Mouse (Mus musculus) MEL (cell line): Measurements from ENCODE around the gene Fam133b. TPM values are rescaled to one million over a fixed set of nuclear protein-coding genes. Genes with fewer than 3 reads are reported as not detected.

Experiments used
- DNase-seq: peaks from one replicate; pipeline ENCODE4 v3.0.0; 2011; ENCODE audit warnings: low read depth, low spot score
- H3K27ac ChIP-seq: 2 replicates; pipeline ENCODE4 v1.5.1; 2012; ENCODE audit warnings: low read depth, mild to moderate bottlenecking, control low read depth, low read length, moderate library complexity; ENCODE audit not compliant: control insufficient read depth
- H3K27me3 ChIP-seq, 2 experiments: fragments of 150-350 bp in 1 of 2; sonication (generic) in 1 of 2; 2 replicates each; pipeline ENCODE4 v1.6.1; 2012; ENCODE audit warnings: low read length in 2 of 2, mild to moderate bottlenecking in 2 of 2, improper control_type of control experiment in 1 of 2, moderate library complexity in 1 of 2; ENCODE audit not compliant: insufficient read depth in 2 of 2, control insufficient read depth in 1 of 2
- H3K36me3 ChIP-seq, 2 experiments: 2 replicates each; pipeline ENCODE4 v1.6.1; 2012 to 2014; ENCODE audit warnings: low read length in 2 of 2, improper control_type of control experiment in 1 of 2, inconsistent platforms in 1 of 2, mild to moderate bottlenecking in 1 of 2; ENCODE audit not compliant: insufficient read depth in 2 of 2, control insufficient read depth in 1 of 2
- H3K4me1 ChIP-seq, 2 experiments: fragments of 150-350 bp in 1 of 2; sonication (generic) in 1 of 2; 2 replicates each; pipeline ENCODE4 v1.6.1; 2012; ENCODE audit warnings: low read length in 2 of 2, improper control_type of control experiment in 1 of 2, mild to moderate bottlenecking in 1 of 2; ENCODE audit not compliant: insufficient read depth in 2 of 2, control insufficient read depth in 1 of 2
- H3K4me3 ChIP-seq, 2 experiments: fragments of 150-350 bp in 1 of 2; sonication (generic) in 1 of 2; 2 replicates each; pipeline ENCODE4 v1.5.1; 2012; ENCODE audit warnings: low read depth in 2 of 2, low read length in 2 of 2, mild to moderate bottlenecking in 2 of 2, moderate library complexity in 2 of 2, control low read depth in 1 of 2, improper control_type of control experiment in 1 of 2; ENCODE audit not compliant: control insufficient read depth in 1 of 2, insufficient read depth in 1 of 2
- H3K79me2 ChIP-seq: 2 replicates; pipeline ENCODE4 v1.6.1; 2012; ENCODE audit warnings: mild to moderate bottlenecking, low read length, moderate library complexity; ENCODE audit not compliant: control insufficient read depth, poor library complexity, insufficient read depth
- H3K9ac ChIP-seq: 2 replicates; pipeline ENCODE4 v1.6.1; 2012; ENCODE audit warnings: low read depth, mild to moderate bottlenecking, control low read depth, low read length, moderate library complexity; ENCODE audit not compliant: control insufficient read depth, poor library complexity, severe bottlenecking
- H3K9me3 ChIP-seq: fragments of 150-350 bp; sonication (generic); replicated peaks from 2 replicates; pipeline ENCODE4 v1.6.1; 2012; ENCODE audit warnings: mild to moderate bottlenecking, low read length, improper control_type of control experiment, moderate library complexity; ENCODE audit not compliant: insufficient read depth
- CHD2 ChIP-seq: IDR thresholded peaks from 2 replicates; pipeline ENCODE4 v1.6.1; 2011; ENCODE audit warnings: low read length, improper control_type of control experiment
- CTCF ChIP-seq, 3 experiments: IDR thresholded peaks in 2 of 3; conservative IDR thresholded peaks in 1 of 3; 2 replicates each; pipeline ENCODE4 v1.5.1; 2011 to 2012; ENCODE audit warnings: low read length in 3 of 3, low read depth in 2 of 3, mild to moderate bottlenecking in 2 of 3, improper control_type of control experiment in 1 of 3, inconsistent platforms in 1 of 3, mixed read lengths in 1 of 3, moderate library complexity in 1 of 3; ENCODE audit not compliant: control insufficient read depth in 1 of 3, insufficient read depth in 1 of 3, poor library complexity in 1 of 3, severe bottlenecking in 1 of 3
- E2F4 ChIP-seq: IDR thresholded peaks from 2 replicates; pipeline ENCODE4 v1.6.1; 2011; ENCODE audit warnings: low read depth, low read length, improper control_type of control experiment, borderline replicate concordance
- ELF1 ChIP-seq: IDR thresholded peaks from 2 replicates; pipeline ENCODE4 v1.6.1; 2014; ENCODE audit warnings: low read depth, mild to moderate bottlenecking, inconsistent platforms, low read length, improper control_type of control experiment, moderate library complexity
- EP300 ChIP-seq, 2 experiments: IDR thresholded peaks; 2 replicates each; pipeline ENCODE4 v1.6.1; 2011; ENCODE audit warnings: improper control_type of control experiment in 2 of 2, low read length in 2 of 2, low read depth in 1 of 2, mild to moderate bottlenecking in 1 of 2
- GABPA ChIP-seq: IDR thresholded peaks from 2 replicates; pipeline ENCODE4 v1.6.1; 2012; ENCODE audit warnings: low read depth, mild to moderate bottlenecking, inconsistent platforms, low read length, improper control_type of control experiment, moderate library complexity
- GATA1 ChIP-seq: IDR thresholded peaks from 2 replicates; pipeline ENCODE4 v1.6.1; 2011; ENCODE audit warnings: low read depth, low read length, improper control_type of control experiment
- HCFC1 ChIP-seq: IDR thresholded peaks from 2 replicates; pipeline ENCODE4 v1.6.1; 2012; ENCODE audit warnings: low read depth, mild to moderate bottlenecking, inconsistent platforms, low read length, improper control_type of control experiment, moderate library complexity
- JUND ChIP-seq: IDR thresholded peaks from 2 replicates; pipeline ENCODE4 v1.6.1; 2011; ENCODE audit warnings: low read depth, mild to moderate bottlenecking, improper control_type of control experiment, low read length
- KAT2A ChIP-seq: conservative IDR thresholded peaks from 2 replicates; pipeline ENCODE4 v1.6.1; 2012; ENCODE audit warnings: low read depth, low read length, improper control_type of control experiment, inconsistent platforms
- MAX ChIP-seq: IDR thresholded peaks from 2 replicates; pipeline ENCODE4 v1.6.1; 2011; ENCODE audit warnings: low read length, improper control_type of control experiment
- MAZ ChIP-seq: IDR thresholded peaks from 2 replicates; pipeline ENCODE4 v1.6.1; 2012; ENCODE audit warnings: low read depth, mild to moderate bottlenecking, inconsistent platforms, low read length, improper control_type of control experiment
- MEF2A ChIP-seq: IDR thresholded peaks from 2 replicates; pipeline ENCODE4 v1.6.1; 2014; ENCODE audit warnings: low read depth, mild to moderate bottlenecking, inconsistent platforms, low read length, improper control_type of control experiment; ENCODE audit not compliant: poor library complexity, insufficient replicate concordance, severe bottlenecking; ENCODE audit errors: extremely low read depth
- MXI1 ChIP-seq: IDR thresholded peaks from 2 replicates; pipeline ENCODE4 v1.6.1; 2011; ENCODE audit warnings: mild to moderate bottlenecking, low read depth, low read length, improper control_type of control experiment
- MYB ChIP-seq: IDR thresholded peaks from 2 replicates; pipeline ENCODE4 v1.6.1; 2011; ENCODE audit warnings: mild to moderate bottlenecking, low read depth, low read length, improper control_type of control experiment
- MYC ChIP-seq: IDR thresholded peaks from 2 replicates; pipeline ENCODE4 v1.6.1; 2011; ENCODE audit warnings: low read depth, mild to moderate bottlenecking, low read length, improper control_type of control experiment, moderate library complexity
- NELFE ChIP-seq: IDR thresholded peaks from 2 replicates; pipeline ENCODE4 v1.6.1; 2011; ENCODE audit warnings: low read depth, low read length, improper control_type of control experiment
- NRF1 ChIP-seq: IDR thresholded peaks from 2 replicates; pipeline ENCODE4 v1.6.1; 2014; ENCODE audit warnings: low read depth, mild to moderate bottlenecking, inconsistent platforms, low read length, improper control_type of control experiment, moderate library complexity; ENCODE audit not compliant: poor library complexity, insufficient read depth, severe bottlenecking
- POLR2A ChIP-seq, 2 experiments: IDR thresholded peaks; 2 replicates each; pipeline ENCODE4 v1.6.1; 2011 to 2012; ENCODE audit warnings: low read length in 2 of 2, mild to moderate bottlenecking in 2 of 2, control low read depth in 1 of 2, improper control_type of control experiment in 1 of 2, low read depth in 1 of 2, moderate library complexity in 1 of 2; ENCODE audit not compliant: control insufficient read depth in 1 of 2, insufficient read depth in 1 of 2, poor library complexity in 1 of 2
- POLR2AphosphoS2 ChIP-seq: IDR thresholded peaks from 2 replicates; pipeline ENCODE4 v1.6.1; 2011; ENCODE audit warnings: low read length, improper control_type of control experiment
- POLR2AphosphoS5 ChIP-seq: IDR thresholded peaks from 2 replicates; pipeline ENCODE4 v1.6.1; 2012; ENCODE audit warnings: low read depth, borderline replicate concordance, mild to moderate bottlenecking, inconsistent platforms, low read length, moderate library complexity, mixed read lengths
- RCOR1 ChIP-seq: IDR thresholded peaks from 2 replicates; pipeline ENCODE4 v1.6.1; 2012; ENCODE audit warnings: low read depth, mild to moderate bottlenecking, inconsistent platforms, low read length, improper control_type of control experiment
- SIN3A ChIP-seq: IDR thresholded peaks from 2 replicates; pipeline ENCODE4 v1.6.1; 2012; ENCODE audit warnings: low read length, improper control_type of control experiment, inconsistent platforms
- SMC3 ChIP-seq: IDR thresholded peaks from 2 replicates; pipeline ENCODE4 v1.6.1; 2011; ENCODE audit warnings: low read depth, low read length, improper control_type of control experiment
- TAL1 ChIP-seq: IDR thresholded peaks from 2 replicates; pipeline ENCODE4 v1.6.1; 2012; ENCODE audit warnings: mild to moderate bottlenecking, inconsistent platforms, low read length, moderate library complexity, mixed read lengths
- TCF12 ChIP-seq: IDR thresholded peaks from 2 replicates; pipeline ENCODE4 v1.6.1; 2014; ENCODE audit warnings: low read depth, mild to moderate bottlenecking, inconsistent platforms, low read length, improper control_type of control experiment, moderate library complexity
- UBTF ChIP-seq: IDR thresholded peaks from 2 replicates; pipeline ENCODE4 v1.6.1; 2012; ENCODE audit warnings: low read depth, mild to moderate bottlenecking, inconsistent platforms, low read length, improper control_type of control experiment, moderate library complexity, borderline replicate concordance; ENCODE audit not compliant: insufficient read depth
- USF1 ChIP-seq: IDR thresholded peaks from 2 replicates; pipeline ENCODE4 v1.6.1; 2014; ENCODE audit warnings: low read depth, mild to moderate bottlenecking, inconsistent platforms, low read length, improper control_type of control experiment, moderate library complexity
- USF2 ChIP-seq, 2 experiments: IDR thresholded peaks; 2 replicates each; pipeline ENCODE4 v1.6.1; 2011 to 2012; ENCODE audit warnings: improper control_type of control experiment in 2 of 2, low read length in 2 of 2, borderline replicate concordance in 1 of 2, inconsistent platforms in 1 of 2, low read depth in 1 of 2, mild to moderate bottlenecking in 1 of 2; ENCODE audit not compliant: insufficient read depth in 1 of 2
- ZC3H11A ChIP-seq: IDR thresholded peaks from 2 replicates; pipeline ENCODE4 v1.6.1; 2012; ENCODE audit warnings: low read depth, mild to moderate bottlenecking, inconsistent platforms, low read length, improper control_type of control experiment
- ZMIZ1 ChIP-seq: IDR thresholded peaks from 2 replicates; pipeline ENCODE4 v1.6.1; 2012; ENCODE audit warnings: low read depth, mild to moderate bottlenecking, inconsistent platforms, low read length, improper control_type of control experiment, moderate library complexity
- ZNF384 ChIP-seq: IDR thresholded peaks from 2 replicates; pipeline ENCODE4 v1.6.1; 2012; ENCODE audit warnings: low read depth, mild to moderate bottlenecking, inconsistent platforms, low read length, improper control_type of control experiment
- polyA plus RNA-seq, 2 experiments: library from polyadenylated mRNA; stranded (reverse) in 1 of 2; unstranded in 1 of 2; fragments of >175 nt in 1 of 2; fragments of >200 nt in 1 of 2; gene quantifications; 2 replicates each; pipeline versions ENCODE4 v1.2.1 to v1.2.4; 2012; ENCODE audit warnings: low replicate concordance in 2 of 2, low read depth in 1 of 2; ENCODE audit not compliant: insufficient read length in 2 of 2, insufficient read depth in 1 of 2, missing spikeins in 1 of 2
- total RNA-seq: library from RNA; depleted of rRNA; stranded (reverse); fragments of 300-350 nt; gene quantifications from 2 replicates; pipeline ENCODE4 v1.2.3, GENCODE M21; 2012

Fam133b gene
- total and polyA plus RNA-seq, 3 experiments, result 39.4 to 56.0 TPM; not detected in 1

DNA sequence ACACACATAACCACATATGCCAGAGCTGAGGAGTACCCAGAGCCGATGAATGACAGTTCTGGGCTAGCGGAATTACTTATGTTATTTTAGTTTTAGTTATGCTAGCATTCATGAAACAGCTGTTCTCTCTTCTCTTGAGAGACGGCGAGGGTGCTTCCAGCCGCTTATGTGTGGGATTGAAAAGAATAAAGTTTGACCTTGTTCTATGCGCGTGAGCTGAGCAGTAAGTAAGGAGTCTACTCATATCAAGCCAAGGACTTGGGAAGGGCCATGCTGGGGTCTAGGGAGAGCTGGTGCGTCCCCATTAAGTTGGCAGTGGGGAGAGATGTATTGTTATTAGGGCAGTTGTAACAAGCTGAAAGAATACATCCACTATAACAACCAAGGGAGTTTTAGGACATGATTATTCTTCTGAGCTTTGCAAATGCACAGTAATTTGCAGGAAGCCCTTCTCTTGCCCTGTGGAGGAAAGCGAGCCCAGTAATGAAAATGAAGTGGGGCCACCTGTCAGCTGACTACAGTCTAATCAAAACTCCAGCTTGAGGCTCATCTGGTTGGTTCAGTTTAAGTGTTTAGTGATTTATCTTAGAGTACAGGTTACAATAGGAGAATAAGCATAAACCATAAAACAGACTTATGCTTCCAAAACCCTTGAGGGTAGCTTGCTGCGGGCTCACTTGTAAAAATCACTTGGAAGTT is 32.4 kb upstream of the Fam133b start (continued):
- TF ChIP-seq USF2 (IDR thresholded peaks at IDR 0.05; ENCODE audit: borderline replicate concordance in 1 of 2, insufficient read depth in 1 of 2, low read depth in 1 of 2, low read length in 2 of 2) (peak in 1 of 2 experiments; percentile 52; a peak in 1 of 4 replicates), ZC3H11A (no peak), USF1 (peak; percentile 78; the same call in 1 of the 2 replicates), RCOR1 (peak; percentile 55), JUND (no peak)

DNA sequence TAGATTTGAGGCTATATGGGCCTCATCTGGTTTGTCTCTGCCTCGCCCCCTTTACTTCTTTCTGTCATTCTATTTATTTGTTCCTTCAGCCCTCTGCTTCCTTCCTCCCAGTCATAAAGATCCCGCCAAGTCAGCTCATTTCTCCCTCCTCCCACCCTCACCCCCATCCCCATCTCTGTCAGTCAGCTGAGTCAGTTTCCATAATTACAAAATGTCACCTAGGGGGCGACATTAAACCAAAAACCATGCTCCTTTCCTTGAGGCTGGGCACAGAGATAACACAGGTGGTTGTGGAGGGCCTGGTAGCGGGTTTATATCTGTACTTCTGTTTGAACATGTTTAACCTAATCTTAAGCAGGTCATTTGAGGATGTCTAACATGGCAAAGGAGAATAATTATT is 31.0 kb upstream of the Fam133b start:
- H3K4me1 ChIP-seq, result peaks cover 44 to 67% of the 10 kb centered on the region in 2 experiments
- peak; percentile 92 for DNase-seq
- peak overlapping the region; percentile 91 for H3K27ac ChIP-seq
- H3K27me3 ChIP-seq, result no peaks in the 10 kb centered on the region
- H3K9ac ChIP-seq, result peak overlapping the region; percentile 24
- no peaks in the 10 kb centered on the region for H3K9me3 ChIP-seq
- no peak overlapping the region for H3K4me3 ChIP-seq
- H3K36me3 ChIP-seq, result peaks cover 44 to 60% of the 10 kb centered on the region in 2 experiments
- peaks cover 12% of the 10 kb centered on the region; the same call in 1 of the 2 replicates for H3K79me2 ChIP-seq
- TF ChIP-seq KAT2A (peak; percentile 47), RCOR1 (peak; percentile 92), POLR2A (IDR thresholded peaks at IDR 0.05; ENCODE audit: control insufficient read depth in 1 of 2, insufficient read depth in 1 of 2, low read depth in 1 of 2, low read length in 2 of 2, poor library complexity in 1 of 2) (no peak), EP300 (IDR thresholded peaks at IDR 0.05; ENCODE audit: low read depth in 1 of 2, low read length in 2 of 2) (peak; percentile 94 to 100), ZNF384 (peak; percentile 53; the same call in 1 of the 2 replicates), UBTF (no peak), CHD2 (no peak), POLR2AphosphoS5 (no peak), E2F4 (no peak), TCF12 (peak; percentile 99), MYB (peak; percentile 93), MEF2A (peak; percentile 91; the same call in 1 of the 2 replicates), ZC3H11A (peak; percentile 63), ZMIZ1 (no peak; the same call in 1 of the 2 replicates), MAX (peak; percentile 85), GATA1 (peak; percentile 95), GABPA (peak; percentile 70; the same call in 1 of the 2 replicates), TAL1 (peak; percentile 86), CTCF (IDR thresholded peaks at IDR 0.05 in 2 of 3, conservative IDR thresholded peaks at IDR 0.05 in 1 of 3; ENCODE audit: control insufficient read depth in 1 of 3, insufficient read depth in 1 of 3, low read depth in 2 of 3, low read length in 3 of 3, poor library complexity in 1 of 3, severe bottlenecking in 1 of 3) (peak; percentile 38 to 82 (median 41)), NRF1 (no peak), SMC3 (peak; percentile 58), POLR2AphosphoS2 (no peak), SIN3A (peak; percentile 99), ELF1 (peak; percentile 40; the same call in 1 of the 2 replicates), NELFE (peak; percentile 18; the same call in 1 of the 2 replicates), HCFC1 (peak; percentile 69), JUND (peak; percentile 27; the same call in 1 of the 2 replicates), MAZ (peak; percentile 99), MXI1 (peak; percentile 92), USF2 (IDR thresholded peaks at IDR 0.05; ENCODE audit: borderline replicate concordance in 1 of 2, insufficient read depth in 1 of 2, low read depth in 1 of 2, low read length in 2 of 2) (no peak), MYC (peak; percentile 91)
